Mouse (Mus musculus): ENCODE measurements around the gene Olfr308.
"Not testable (repeated sequence)": the region's sequence is repeated elsewhere in the genome, so short reads cannot be mapped to it uniquely, and the experiment has no call there.

The Olfr308 gene

GRCm38 (mm10) chr7:86325530-86325929 lies at the start of gene Olfr308:
Gene Olfr308 (minus strand): TSS chr7:86325630.
- no peak for DNase-seq

DNA sequence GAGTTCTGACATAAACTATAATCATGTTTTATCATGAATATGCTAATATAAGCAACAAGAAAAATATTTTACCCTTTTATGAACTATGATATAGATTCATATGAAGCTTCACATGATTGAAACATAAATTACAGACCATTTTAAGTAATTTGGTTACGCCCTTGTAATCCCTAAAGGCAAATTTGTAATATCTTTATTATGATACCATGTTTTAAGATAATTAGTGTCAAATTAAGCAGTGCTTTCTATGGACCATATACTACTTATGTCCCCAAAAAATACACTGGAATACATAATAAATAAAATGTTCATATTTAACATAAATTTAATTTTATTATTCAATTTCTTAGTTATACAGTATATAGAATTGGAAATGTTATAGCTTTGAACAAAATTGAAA lies 41.4 kb upstream of the Olfr308 start, which contains the start of gene Olfr305:
Gene Olfr305, minus strand, starts transcription at position 101 of the 400 bp plus-strand sequence.
- DNase-seq, result no peak

DNA sequence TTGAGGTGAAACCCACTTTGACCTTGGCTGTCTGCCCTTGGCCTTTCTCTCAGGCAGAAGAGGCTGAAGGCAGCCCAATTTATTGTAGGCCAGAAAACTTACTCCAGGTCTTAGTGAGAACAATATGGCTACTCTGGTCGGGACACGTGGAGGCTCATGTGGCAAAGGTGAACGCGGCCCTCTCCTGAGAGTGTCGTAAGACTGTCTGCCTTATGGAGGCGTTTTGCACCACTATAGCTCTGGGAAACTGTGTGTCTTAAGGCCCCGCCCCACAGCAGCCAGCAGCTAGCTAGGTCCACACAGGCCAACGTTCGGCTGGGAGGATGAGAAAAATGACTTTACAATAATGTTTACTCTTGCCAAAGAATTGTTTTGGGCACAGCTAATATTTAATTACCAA lies 20.9 kb upstream of the Olfr308 start:
- DNase-seq, result not testable (repeated sequence)

DNA sequence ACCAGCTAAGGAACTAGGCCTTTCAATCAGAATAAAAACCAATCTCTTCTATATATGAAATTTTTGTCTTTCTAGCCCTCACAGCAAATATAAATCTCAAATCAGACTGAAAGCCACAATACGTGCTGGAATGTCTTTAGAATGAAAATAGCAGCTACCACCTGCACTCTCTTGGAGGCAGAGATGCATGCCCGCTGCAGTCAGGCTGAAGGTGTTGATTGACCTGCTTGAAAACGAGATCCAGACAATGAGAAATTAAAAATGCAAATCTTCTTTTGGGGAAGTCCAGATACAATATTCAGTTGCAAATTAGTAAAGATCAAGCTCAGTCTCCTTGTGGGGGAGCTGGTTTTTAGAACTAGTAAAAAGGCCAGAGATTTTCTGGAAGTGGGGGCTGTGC lies 18.8 kb upstream of the Olfr308 start:
- DNase-seq, result no peak

GRCm38 (mm10) chr7:86342881-86343565 lies 17.6 kb upstream of the Olfr308 start:
- DNase-seq, result no peak

DNA sequence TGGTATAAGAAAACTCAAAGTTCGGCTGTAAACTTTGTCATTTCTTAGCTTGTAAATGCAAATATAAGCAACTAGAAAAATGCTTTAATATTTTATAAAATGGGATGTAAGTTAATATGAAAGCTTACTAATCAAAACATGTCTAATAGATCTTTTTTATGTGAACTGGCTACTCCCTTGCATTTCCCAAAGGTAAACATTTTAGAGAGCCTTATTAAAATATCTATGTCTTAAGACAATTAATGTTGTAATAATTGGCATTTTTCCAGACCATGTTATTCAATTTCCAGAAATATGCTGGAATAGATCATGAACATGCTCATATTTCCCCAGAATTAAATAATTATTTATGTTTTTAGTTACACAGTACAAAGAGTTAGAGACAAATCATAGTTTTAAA lies 12.1 kb upstream of the Olfr308 start, which contains the start of gene Olfr307:
Gene Olfr307, minus strand, starts transcription at position 101 of the 400 bp plus-strand sequence.
- DNase-seq, result no peak

DNA sequence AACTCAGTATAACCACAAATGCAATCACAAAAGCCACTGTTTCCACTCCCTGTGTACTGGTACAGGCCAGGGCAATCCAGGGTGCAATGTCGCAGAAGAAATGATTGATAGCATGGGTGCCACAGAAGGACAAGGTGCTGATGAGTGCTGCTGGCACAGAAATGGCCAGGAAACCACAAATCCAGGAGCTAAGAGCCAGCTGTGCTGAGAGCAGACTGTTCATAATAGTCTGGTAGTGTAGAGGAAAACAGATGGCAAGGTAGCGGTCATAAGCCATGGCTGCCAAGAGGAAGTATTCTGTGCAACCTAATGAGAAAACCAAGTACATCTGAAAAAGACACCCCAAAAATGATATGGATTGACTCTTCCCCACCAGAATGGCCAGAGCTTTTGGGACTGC lies 4.1 kb downstream of the Olfr308 start:
- no peak for DNase-seq

- DNase-seq, result no peak
Observed at GRCm38 (mm10) chr7:86313608-86314007, 11.8 kb downstream of the Olfr308 start, which contains the start of gene Olfr309. Gene Olfr309 (minus strand): TSS chr7:86313708.

- DNase-seq, result no peak
Observed at GRCm38 (mm10) chr7:86277072-86277471, 48.4 kb downstream of the Olfr308 start, which contains the start of gene Olfr310. Gene Olfr310 (minus strand): TSS chr7:86277172.
